Mouse (Mus musculus): Measurements from ENCODE around the gene Efhd2.

Efhd2 gene

DNA sequence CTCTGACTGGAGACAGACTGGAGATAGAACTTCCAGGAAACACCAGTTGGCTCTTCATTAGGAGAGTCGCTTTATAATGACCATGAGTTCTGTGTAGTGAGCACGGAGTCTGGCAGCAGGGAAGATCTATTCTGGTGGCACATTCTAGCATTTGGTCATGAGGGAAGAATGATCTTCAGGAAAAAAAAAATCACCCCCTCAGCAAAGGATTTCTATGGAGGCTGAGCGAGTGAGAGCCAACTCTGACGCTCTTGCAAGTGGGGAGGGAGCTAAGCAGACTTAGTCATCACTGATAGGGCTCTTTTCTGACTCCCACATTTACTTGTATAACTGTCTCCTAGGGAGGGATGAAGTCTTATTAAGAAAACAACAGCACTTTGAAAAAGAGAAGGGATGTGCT, 4.4 kb upstream of the Efhd2 start:
- no peak for DNase-seq

- no peak for DNase-seq
These were observed 3.9 kb upstream of the Efhd2 start for GRCm38 (mm10) chr4:141878621-141879020.

- DNase-seq: no peak
These were observed 875 bp upstream of the Efhd2 start for GRCm38 (mm10) chr4:141875481-141876108.

GRCm38 (mm10) chr4:141874111-141874600, 564 bp downstream of the Efhd2 start:
- no peak for DNase-seq

DNA sequence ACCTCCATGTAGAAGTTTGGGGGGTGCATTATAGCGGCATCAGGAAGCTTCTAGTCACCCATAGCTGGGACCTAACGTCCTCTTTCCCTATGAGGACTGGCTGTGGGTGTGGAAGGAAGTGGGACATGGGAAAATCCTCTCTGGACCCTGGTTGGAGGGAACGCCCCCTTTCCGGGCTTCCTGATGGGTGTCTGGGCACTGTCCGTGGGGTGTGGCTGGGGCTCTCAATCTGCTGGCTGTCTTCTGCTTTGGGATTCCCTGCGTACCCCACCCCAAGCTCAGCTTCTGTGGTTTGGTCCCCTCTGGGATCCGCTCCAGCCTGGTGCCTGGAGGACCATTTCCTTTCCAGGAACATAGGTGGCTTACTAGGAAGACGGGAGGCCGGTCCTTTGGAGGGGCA, 1.7 kb downstream of the Efhd2 start:
- no peak for DNase-seq

DNA sequence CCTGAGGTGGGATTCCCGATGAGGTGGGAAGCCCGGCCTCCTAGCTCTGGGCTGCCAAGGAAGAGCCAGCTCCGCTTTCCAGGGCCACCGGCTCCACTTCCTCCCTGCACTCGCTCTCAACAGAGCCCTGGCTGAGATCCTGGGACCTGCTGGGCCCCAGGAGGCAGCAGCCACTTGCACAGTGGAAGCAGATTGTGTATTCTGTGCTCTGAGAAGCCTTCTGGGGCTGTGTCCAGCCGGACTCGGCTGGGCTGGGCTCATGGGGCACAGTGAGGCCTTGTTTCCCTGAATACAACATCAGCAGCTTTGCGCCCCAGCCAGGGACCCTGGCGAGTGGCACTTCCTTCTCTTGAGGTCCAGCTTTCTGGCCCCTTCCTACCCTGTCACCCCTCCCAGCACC, 2.8 kb downstream of the Efhd2 start:
- DNase-seq: no peak

DNA sequence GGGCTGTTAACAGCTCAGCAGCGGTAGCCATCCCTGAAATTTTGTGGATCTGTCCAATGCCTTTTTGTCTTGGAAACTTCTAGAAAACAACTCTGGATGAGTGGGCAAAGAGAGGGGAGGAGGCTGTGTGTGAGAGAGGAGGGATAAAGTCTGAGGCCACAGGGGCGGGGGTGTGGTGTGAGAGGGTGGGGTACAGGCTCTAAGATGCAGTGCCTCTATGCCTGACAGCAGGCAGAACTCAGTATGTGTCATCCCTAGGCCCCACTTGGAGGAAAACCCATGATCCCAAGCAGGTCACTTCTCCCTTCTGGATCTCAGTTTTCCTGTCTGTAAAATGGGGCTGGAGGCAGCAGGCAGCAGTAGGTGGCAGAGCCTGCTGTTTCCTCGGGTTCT, 3.4 kb downstream of the Efhd2 start:
- DNase-seq: no peak

- DNase-seq: no peak
These were observed 3.9 kb downstream of the Efhd2 start for GRCm38 (mm10) chr4:141870666-141871332.

- no peak for DNase-seq
These were observed 5.1 kb downstream of the Efhd2 start for GRCm38 (mm10) chr4:141869436-141870215.

- DNase-seq: no peak
These were observed 6.7 kb downstream of the Efhd2 start for GRCm38 (mm10) chr4:141868051-141868450.

DNA sequence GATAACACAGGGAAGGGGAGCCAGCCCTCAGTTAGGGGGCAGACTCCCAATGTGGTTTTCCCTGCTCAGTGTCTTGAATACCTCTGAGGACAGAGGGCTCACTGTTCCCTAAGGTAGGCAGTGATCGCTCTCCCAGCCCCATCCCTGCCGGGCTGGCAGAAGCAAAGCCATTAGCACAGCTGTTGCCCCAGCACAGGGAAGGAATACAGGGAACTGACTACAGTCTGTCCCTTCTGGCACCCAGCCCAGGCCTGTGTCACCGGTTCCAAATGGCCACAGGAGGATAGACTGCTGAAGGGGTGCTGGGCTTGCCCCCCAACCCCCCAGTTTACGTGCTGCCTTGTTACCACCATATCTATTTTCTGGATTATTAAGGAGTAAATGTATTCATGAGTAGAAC, 7.2 kb downstream of the Efhd2 start:
- no peak for DNase-seq

- DNase-seq: no peak
These were observed 7.7 kb downstream of the Efhd2 start for GRCm38 (mm10) chr4:141866933-141867490.

DNA sequence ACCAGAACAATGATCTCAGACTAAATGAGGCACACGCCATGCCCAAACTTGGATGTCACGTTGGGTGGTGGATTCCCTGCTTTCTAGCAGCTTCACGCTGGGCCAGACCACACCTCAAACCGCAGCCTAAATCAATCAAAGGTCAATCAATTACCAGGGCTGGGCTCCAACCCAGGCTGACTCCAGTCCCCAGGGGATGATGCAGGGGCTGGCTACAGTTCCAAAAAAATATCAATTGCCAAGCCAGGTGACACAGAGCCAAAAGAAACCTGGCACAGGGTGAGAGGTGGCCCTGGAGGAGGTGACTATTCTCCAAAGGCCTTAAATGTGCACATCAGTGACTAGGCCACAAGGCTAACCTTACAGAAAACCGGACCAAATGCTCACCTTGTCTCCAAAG, 9.1 kb downstream of the Efhd2 start:
- no peak for DNase-seq

DNA sequence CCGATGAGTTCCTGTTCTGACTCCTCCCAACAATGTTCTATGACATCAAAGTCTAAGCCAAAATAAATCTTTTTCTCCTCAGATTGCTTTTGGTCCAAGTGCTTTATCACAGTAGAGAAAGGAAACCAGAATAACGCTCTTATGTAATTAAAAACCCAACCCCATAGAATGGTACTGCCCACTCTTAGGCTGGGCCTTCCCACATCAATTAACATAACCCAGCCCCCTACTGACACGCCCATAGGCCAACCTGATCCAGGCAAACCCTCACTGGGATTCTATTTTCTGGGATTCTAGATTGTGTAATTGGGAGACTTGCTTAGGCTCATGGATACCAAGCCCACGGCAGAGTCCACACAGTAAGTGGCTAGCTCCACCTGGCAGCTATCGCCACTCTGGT, 9.7 kb downstream of the Efhd2 start:
- DNase-seq: no peak

- no peak for DNase-seq
These were observed 10.2 kb downstream of the Efhd2 start for GRCm38 (mm10) chr4:141864506-141864905.

GRCm38 (mm10) chr4:141863726-141864280, 10.9 kb downstream of the Efhd2 start:
- no peak for DNase-seq

GRCm38 (mm10) chr4:141862867-141863266, 11.9 kb downstream of the Efhd2 start:
- DNase-seq: no peak

DNA sequence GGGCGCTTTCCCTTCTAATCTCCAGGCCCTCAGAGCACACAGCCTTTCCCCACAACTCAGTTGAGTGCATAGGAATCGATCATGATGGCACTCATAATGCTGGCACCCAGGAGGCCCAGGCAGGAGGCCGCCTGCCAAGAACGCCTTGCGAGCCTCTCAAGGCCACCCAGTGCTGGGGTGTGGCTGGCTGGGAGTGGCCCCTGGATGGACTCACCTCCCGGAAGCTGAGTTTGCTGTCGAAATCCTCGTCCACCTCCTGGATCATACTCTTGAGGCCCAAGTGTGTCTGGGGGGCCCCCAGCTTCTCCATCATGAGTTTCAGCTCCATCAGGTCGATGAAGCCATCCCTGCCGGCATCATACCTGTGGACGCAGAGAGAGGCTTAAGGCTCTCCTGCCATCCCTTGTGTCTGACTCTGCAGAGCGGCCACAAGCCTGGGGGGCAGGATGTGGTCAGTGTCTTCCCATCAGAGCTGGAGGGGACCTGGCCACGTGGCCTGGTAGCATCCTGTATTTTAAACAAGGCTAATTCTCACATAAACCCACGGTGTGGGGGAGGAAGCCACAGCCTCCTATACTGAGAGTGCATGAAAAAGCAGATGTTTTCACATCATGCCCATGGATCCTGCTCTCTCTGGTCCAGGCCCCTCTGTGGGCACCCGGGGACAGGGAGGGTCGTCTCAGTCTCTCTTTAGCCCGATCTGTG, 13.0 kb downstream of the Efhd2 start:
- no peak for DNase-seq

DNA sequence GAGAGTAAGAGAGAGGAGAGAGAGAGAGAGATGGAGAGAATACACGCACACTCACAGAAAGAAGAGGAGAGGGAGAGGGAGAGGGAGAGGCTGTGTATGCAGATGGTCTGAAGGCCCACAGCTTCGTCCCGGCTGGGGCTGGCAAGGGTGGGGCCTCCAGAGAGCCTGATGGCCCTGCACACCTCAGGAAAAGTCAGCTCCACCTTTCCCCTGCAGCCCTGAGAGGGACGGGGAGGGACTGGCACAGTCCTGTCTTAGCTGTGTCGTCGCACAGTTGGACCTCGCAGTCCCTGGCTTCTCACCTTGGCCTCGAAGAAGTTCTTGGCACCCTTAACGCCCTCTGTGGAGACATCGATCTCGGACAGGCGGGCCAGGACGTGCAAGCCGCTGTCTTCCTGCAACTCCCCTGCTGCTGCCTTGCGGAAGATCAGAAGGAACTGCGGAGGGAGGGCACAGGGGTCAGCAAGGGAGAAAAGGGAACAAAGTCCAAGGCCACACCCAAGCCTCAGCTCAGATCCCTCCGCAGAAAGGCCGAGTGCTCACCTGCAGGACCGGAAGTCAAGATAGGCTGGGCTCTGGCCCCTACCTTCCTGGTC, 14.4 kb downstream of the Efhd2 start:
- no peak for DNase-seq

DNA sequence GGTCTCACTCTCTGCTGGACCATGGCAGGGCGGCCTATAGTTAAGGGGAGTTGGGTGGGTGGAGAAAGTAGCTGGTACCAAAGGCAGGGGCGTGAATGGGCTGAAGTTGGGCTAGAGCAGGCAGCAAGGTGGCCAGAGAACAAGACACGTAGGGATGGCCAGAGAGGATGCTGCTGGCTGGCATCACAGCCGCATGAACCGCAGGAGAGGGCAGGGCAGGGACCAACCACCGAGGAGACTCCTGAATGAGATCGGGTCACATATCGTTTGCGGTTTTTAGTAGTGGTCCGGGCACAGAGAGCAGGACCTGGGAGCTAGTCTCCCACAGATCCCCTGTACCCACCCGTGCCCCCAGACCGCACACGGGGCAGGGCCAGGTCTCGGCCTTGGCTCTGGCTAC, 15.4 kb downstream of the Efhd2 start:
- no peak for DNase-seq

DNA sequence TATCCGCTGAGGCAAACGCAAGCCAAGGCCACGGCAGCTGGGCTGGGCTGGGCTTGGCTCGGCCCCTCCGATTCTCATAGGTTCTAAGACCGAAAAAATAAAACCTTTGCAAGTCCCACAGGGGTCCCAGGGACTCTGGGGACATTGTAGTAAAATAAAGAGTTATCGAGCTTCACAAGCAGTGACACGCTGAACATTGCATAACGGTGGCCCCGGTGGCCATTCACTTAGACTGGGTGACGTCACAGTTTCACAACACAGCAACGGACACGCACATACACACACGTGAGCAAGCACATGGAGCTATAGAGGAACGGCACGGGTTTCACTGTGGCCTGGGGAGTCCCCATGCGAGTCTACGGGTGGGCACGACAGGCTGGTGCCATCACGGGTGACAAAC, 16.2 kb downstream of the Efhd2 start:
- DNase-seq: no peak

DNA sequence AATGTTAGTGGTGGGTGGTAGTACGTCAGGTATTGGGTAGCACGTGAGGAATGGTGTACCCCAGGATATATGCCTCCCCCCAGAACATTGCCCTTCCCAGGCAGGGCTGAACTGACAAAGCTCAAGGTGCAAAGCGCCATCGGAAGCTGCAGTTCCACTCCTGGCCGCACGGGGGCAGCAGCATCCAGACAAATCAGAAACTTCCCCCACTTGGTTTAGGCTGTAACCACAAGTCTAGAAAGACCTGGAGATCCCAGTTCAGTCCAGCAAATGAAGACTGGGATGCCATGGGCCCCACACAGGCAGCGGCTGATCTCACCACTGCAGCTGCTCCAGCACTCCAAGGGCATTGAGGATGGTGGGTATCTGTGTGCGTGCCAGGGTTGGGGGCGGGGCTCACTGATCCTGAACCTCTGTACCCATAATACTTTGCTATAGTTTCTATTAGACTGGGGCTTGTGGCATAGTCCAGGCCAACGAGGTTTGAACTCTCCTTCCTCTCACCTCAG, 17.2 kb downstream of the Efhd2 start:
- peak; percentile 84 for DNase-seq

All from thymus, postnatal 4 days (tissue).